Mouse (Mus musculus): Measurements from ENCODE around the gene Nfat5.
A peak's percentile ranks its signal among the peaks of the same experiment; 100 is the strongest.

Gene Nfat5

DNA sequence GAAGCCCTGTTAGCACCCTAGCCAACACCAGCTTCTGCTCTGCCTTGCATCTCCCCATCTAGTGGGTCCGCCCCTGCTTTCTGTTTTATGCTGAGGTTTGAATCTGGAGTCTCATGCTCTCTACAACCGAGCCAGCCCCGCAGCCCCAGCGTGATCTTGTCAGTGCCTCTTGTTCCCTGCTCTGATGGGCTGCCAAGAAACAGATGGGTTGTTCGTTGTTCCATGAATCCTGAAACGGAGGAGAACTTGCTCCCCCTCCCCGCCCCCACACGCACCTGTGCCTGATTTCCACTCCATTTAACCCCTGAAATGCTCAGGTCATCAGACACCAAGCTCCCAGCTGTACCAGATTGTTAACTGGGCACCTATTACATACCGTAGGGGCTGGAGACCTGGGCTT is 106.2 kb downstream of the Nfat5 start:
- peak; percentile 72 to 80 for DNase-seq

DNA sequence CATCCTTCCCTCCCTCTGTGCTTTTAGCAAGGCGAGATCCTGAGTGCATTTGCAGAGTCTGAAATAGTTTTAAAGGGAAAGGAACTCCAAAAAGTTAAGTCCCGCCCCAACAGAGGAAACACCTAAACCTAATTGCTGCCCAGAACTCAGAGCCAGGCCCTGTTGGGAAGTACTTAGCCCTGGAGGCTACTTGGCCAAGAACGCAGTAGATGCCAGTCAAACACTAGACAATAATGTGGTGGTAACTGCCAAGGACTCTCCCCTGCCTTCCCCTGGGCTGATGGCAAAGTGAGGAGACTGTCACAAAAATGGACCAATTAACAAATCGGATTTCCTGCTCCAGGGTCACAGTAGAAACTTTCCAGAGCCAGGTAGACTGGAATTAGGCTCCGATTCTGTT is 108.6 kb downstream of the Nfat5 start:
- no peak for DNase-seq

DNA sequence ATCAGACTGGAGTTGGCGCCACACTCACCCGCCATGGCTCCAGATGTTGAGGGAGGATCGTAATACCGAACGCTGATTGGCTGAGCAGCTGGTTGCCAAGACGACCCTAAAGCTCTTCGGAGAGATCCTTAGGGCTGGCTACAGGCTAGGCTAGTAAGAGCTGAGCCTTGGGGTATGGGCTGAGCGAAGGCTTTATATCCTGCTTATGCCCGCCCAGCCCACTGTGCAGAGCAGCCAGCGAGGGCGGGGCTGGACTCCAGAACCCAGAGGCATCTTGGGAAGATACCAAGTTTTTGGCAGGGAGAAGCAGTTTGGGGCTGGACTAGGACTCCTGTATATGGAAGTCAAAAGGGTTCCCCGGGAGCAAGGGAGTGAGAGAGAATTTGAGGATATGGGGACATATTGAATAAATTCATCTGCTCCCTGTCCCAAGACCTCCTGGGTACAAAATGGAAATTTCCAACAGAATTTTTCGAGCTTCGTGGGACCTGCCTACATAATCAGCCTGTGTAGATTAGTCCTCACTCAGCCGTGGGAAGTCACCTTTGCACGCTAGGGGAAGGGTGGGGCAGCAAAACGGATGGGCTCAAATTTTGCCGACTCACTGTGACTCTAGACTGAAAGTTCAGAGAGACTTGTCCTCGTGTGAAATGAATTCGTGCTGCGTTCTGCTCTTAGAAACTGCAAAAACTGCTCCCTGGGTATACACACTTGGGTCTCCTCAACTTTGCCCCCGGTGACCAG is 109.9 kb downstream of the Nfat5 start, which contains the start of gene Nqo1:
Gene Nqo1, minus strand, starts transcription at position 169 of the 744 bp plus-strand sequence.
- peak; percentile 48 to 52 for DNase-seq

DNA sequence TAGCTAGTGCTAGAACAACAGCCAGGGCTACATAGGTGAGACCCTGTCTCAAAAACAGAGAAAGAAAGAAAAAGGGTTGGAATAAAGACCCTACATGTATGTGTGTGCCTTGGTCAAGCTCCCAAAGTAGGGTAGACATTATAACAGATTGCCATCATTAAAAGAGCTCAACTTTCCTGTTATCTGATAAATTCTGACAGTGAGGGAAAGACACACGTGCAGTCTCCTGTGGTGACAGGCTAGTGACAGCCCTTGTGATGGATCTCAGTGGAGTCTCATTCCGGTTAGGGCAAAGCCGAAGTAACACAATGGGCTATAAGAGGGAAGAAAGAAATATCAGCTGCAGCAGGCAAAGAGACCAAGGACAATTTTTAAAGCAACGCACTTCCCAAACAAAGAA is 110.8 kb downstream of the Nfat5 start:
- DNase-seq = no peak

DNA sequence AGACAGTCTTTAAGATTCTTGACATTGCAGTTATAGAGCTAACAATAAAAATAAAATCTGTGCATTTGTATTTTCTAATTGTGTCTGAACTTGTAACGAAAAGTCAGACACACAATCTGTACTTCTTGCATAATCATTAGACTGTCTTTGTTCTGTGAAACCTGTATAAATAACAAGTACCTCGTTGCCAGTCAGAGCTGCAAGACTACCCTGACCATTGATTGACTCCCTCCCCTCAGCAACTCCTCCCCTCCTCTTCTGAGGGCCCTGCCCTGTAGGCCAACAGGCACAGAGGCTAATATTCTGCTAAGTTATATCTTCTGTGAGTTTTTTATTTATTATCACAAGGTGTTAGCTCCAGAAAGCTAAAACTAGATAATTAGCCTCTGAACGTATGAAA is 112.7 kb downstream of the Nfat5 start:
- DNase-seq = no peak

DNA sequence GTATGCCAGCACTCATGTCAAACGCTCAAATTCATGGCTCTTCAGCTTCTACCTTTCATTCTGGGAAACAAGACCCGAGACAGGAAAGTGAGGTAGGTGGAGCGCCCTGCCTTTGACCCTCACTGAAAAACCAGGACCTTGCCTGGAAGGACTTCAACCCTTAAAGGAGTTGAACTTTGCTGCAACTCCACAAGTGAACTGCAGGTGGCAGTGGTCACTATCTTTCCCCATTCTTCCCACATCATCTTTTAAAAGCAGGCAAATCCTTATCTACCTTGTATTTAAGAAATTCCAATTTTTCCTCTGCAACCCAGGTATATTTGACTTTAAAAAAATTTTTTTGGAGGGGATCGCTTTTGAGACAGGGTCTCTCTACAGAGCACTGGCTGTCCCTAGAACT is 118.1 kb downstream of the Nfat5 start:
- no peak for DNase-seq

DNA sequence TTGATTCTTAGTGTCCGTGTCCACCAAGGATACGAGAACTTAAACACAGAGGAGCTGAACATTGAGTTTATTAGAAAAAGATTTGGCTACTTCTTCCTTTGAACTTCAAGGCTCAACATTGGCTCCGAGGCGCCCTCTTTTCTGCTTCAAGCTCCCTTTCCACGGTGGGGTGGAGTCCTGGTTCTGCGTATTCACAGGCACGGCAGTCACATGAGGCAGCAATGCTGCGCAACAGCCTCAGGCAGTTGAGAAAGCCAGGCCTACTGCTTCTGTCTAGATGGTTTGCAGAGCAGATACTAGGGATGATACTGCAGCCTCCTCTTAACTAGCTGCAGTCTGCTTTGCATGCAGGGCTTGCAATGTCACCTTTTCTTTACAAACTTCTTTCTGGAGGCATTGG is 119.3 kb downstream of the Nfat5 start:
- no peak for DNase-seq

DNA sequence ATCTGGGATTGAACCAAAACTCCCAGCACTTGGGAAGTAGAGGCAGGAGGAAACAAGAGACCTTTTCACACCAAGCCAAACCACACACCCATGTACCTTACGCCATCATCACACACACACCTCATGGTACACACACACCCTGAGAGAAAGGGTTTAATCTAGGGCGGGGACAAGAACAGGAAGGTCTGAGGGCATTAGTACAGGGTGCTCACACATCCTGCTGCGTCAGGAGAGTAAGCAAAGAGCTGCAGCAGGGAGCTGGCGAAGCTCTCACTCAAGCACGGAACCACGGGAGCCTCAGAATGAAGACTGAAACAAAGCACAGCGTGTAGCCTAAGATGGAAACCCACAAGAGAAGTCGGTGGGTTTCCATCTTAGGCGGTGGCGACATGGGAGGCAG is 120.6 kb downstream of the Nfat5 start:
- DNase-seq = no peak

DNA sequence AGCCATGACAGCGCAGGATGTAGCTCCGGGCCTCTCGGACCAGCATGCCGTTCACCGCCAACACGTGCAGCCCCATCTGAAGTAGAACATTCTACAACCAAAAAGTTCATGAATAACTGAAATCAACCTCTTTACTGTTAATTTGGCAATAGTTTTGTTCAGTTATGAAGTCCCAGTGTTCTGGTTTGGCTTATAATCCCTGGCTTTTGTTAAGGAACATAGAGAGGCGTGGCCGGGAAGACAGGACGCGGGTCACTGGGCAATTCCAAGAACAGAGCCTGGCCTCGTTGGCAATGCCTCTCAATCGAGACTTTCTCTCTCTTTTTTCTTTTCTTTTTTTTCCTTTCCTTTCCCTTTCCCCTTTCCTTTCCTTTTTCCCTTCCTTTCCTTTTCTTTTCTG is 123.7 kb downstream of the Nfat5 start:
- no peak for DNase-seq

DNA sequence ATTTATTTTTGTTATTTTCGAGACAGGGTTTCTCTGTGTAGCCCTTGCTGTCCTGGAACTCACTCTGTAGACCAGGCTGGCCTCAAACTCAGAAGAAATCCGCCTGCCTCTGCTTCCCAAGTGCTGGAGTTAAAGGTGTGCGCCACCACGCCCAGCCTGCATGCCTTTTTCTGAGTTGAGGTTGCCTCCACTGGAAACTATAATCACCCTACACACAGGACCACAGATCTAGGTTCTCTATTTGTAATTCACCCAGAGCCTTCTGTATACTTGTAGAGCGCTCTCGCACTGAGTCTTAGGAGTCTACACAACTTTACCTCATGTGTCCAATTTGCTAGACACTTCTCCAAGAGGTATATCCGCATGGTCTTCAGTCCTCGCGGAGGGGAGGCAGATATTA is 130.9 kb downstream of the Nfat5 start:
- DNase-seq = no peak

DNA sequence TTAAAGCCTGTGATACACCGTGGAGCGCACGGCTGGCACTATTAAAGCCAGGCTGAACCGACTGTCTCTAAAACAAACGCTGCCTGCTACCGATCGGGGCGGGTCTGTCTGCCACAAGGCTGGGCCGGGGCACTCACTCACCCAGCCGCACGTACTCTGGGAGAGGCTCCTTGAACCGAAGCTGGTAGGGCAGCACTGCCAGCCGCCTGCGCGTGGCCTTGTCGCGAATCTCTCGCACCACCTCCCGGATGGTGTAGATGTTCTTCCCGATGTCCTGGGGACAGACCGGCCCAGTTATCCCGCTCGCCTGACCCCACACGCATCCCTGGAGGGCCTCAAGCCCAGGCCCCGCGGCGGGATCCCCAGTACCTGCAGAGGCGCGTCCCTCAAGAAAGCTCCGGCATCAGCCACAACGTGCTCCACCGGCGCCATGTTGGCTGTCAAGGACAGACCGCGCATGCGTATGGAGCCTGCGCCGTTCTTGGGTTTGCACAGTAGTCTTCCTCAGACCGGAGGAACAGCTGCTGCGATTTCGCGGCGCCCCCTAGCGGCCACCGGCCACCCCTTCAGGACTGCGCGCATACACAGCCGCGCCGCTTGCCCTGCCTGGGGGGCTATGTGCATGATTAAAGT is 131.4 kb downstream of the Nfat5 start, which contains the start of gene Nob1:
Gene Nob1, minus strand, starts transcription at position 455 of the 633 bp plus-strand sequence.
- DNase-seq = peak; percentile 98

DNA sequence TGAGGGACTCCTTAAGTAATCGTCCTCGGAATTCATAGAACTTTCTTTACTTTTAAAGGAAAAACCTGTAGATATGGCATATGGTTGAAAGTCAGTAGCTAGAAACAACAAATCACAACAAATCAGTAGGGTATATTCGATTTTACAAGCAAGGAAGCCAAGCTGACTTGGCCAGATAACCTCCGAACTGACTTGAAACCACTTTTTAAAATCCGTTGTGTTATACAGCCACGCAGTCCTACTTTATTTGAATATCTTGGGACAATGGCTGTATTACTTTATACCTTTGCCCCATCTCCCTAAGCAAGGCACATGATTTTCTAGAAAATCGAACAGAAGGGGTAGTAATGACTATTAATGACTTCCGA is 131.9 kb downstream of the Nfat5 start:
- no peak for DNase-seq
